Mouse (Mus musculus) megakaryocyte, embryonic 14.5 days (primary cell): Measurements from ENCODE around the gene Ezh2.
"Not testable (repeated sequence)": the region's sequence is repeated elsewhere in the genome, so short reads cannot be mapped to it uniquely, and the experiment has no call there.

Experiments used
- FLI1 ChIP-seq: IDR thresholded peaks from 2 replicates; pipeline ENCODE4 v1.6.1; 2012; ENCODE audit warnings: low read length, inconsistent platforms, mixed read lengths
- GATA1 ChIP-seq: IDR thresholded peaks from 3 replicates; pipeline ENCODE4 v1.6.1; 2012; ENCODE audit warnings: mixed read lengths, low read length, inconsistent platforms, borderline replicate concordance

GRCm38 (mm10) chr6:47630061-47630460, 34.9 kb upstream of the Ezh2 start:
- not testable (repeated sequence) for TF ChIP-seq GATA1, FLI1
